Mouse (Mus musculus) small intestine, adult 2 months (tissue): ENCODE data around the gene Ap1g2. TPM values are rescaled to one million over a fixed set of nuclear protein-coding genes. Genes with fewer than 3 reads are reported as not detected.

Source experiments
- H3K27ac ChIP-seq: fragments of 200-500 bp; 2 replicates; pipeline ENCODE4 v1.5.1; 2012; ENCODE audit warnings: low read depth, low read length, control low read depth, inconsistent platforms; ENCODE audit not compliant: insufficient read depth
- H3K27me3 ChIP-seq: fragments of 200-500 bp; 2 replicates; pipeline ENCODE4 v1.6.1; 2012; ENCODE audit warnings: mild to moderate bottlenecking, moderate library complexity, low read length, inconsistent platforms; ENCODE audit not compliant: control insufficient read depth, insufficient read depth
- H3K36me3 ChIP-seq: fragments of 200-500 bp; 2 replicates; pipeline ENCODE4 v1.6.1; 2012; ENCODE audit warnings: mild to moderate bottlenecking, low read length, control low read depth, inconsistent platforms; ENCODE audit not compliant: control insufficient read depth, insufficient read depth
- H3K4me1 ChIP-seq: fragments of 200-500 bp; 2 replicates; pipeline ENCODE4 v1.6.1; 2012; ENCODE audit warnings: low read length, inconsistent platforms, mixed read lengths; ENCODE audit not compliant: control insufficient read depth, insufficient read depth, insufficient read length
- H3K4me3 ChIP-seq: fragments of 200-500 bp; 2 replicates; pipeline ENCODE4 v1.5.1; 2012; ENCODE audit warnings: low read depth, mild to moderate bottlenecking, control low read depth, inconsistent platforms, low read length, moderate library complexity
- CTCF ChIP-seq: fragments of 200-500 bp; IDR thresholded peaks from 2 replicates; pipeline ENCODE4 v1.5.1; 2012; ENCODE audit warnings: low read depth, mild to moderate bottlenecking, control low read depth, inconsistent platforms, low read length, moderate library complexity, mixed read lengths; ENCODE audit not compliant: insufficient replicate concordance, insufficient read length; ENCODE audit errors: extremely low read depth
- POLR2A ChIP-seq: fragments of 200-500 bp; IDR thresholded peaks from 2 replicates; pipeline ENCODE4 v1.6.1; 2012; ENCODE audit warnings: low read depth, mild to moderate bottlenecking, control low read depth, inconsistent platforms, low read length, moderate library complexity
- WGBS: fragments of 180-500 bp; shearing (Covaris S2); methylation state at CpG from one replicate; pipeline ENCODE4 v1.1.7; 2018; 5-methylcytosine and 5-hydroxymethylcytosine counted together
- polyA plus RNA-seq: library from polyadenylated mRNA; depleted of rRNA; stranded (reverse); fragments of >200 nt; gene quantifications from 2 replicates; pipeline ENCODE4 v1.2.3, GENCODE M21; 2012

The Ap1g2 gene
- polyA plus RNA-seq, 1 experiment: 80.7 TPM

DNA sequence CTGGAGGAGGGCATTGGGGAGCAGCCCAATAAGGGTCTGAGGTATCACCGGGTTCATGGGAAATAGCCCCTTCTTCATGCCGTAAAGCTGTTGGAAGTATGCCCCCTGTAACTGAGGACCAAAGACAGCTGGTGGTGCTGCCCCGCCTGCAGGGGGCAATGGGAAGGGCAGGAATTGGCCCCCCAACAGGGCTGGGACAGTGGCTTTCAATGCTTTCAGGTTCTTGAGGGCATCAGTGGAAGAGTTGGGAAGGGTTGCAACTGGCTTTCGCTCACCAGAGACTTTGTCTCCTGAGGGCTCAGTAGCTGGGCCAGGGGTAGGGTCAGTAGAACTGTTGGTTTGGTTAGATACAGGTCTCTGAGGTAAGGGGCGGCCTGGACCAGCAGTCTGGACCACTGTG is 43.3 kb downstream of the Ap1g2 start:
- Histone ChIP-seq H3K4me3 (no peak overlapping the region), H3K4me1 (peaks cover 2% of the 10 kb centered on the region; the same call in 1 of the 2 replicates), H3K36me3 (peaks cover 7% of the 10 kb centered on the region; the same call in 1 of the 2 replicates), H3K27me3 (no peaks in the 10 kb centered on the region), H3K27ac (no peak overlapping the region)
- 87% methylated on average over 5 of the region's 5 CpGs for WGBS
- no peak for TF ChIP-seq POLR2A
- TF ChIP-seq CTCF: no peak

DNA sequence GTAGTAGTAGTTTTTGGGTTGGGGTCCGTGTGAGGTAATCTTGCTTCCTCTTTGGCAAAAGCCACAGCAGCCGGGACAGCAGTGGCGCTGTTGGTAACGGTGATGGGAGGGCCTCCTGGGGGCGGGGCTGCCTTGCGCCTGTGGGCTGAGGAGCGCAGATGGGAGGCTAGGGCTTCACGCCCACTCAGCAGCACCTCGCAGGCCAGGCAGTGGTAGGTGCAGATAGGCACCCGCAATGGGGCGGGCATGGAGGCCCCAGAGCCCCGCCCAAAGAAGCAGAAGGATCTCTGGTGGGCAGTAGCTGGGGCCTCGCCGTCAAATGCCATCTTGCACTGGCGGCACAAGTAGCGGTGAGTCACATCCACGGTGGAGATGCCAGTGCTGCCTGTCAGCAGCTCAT is 43.8 kb downstream of the Ap1g2 start:
- TF ChIP-seq CTCF: no peak
- no peak for TF ChIP-seq POLR2A
- peaks cover 7% of the 10 kb centered on the region; the same call in 1 of the 2 replicates for H3K36me3 ChIP-seq

DNA sequence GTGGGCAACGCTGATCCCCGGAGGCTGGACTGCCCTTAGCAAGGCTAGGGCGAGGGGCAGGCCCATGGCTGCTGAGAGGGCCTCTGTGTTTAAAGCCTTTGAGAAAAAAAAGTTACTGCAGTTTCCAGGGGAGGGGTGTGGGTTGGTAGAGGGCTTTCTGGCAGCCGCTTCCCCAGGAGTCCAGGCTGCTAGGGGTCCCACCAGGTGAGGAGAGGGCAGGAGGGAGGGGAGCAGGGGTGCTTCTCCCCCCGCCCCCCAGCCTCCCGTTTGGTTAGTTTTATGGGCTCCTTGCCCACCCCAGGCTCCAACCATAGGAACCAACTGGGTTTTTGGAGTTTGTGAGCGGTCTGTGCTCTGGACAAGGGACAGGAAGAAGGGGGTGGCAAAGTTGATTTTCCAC is 44.5 kb downstream of the Ap1g2 start:
- Histone ChIP-seq H3K36me3 (peaks cover 4% of the 10 kb centered on the region; the same call in 1 of the 2 replicates), H3K27me3 (no peaks in the 10 kb centered on the region), H3K4me3 (no peak overlapping the region), H3K4me1 (peaks cover 2% of the 10 kb centered on the region; the same call in 1 of the 2 replicates), H3K27ac (no peak overlapping the region)
- TF ChIP-seq POLR2A (no peak), CTCF (no peak)
- WGBS: 55% methylated on average over 7 of the region's 7 CpGs

More for the DNA sequence above, 43.8 kb downstream of the Ap1g2 start:
- Histone ChIP-seq H3K4me1 (peaks cover 2% of the 10 kb centered on the region; the same call in 1 of the 2 replicates), H3K27me3 (no peaks in the 10 kb centered on the region), H3K27ac (no peak overlapping the region), H3K4me3 (no peak overlapping the region)
- 44% methylated on average over 17 of the region's 17 CpGs for whole genome bisulfite sequencing

DNA sequence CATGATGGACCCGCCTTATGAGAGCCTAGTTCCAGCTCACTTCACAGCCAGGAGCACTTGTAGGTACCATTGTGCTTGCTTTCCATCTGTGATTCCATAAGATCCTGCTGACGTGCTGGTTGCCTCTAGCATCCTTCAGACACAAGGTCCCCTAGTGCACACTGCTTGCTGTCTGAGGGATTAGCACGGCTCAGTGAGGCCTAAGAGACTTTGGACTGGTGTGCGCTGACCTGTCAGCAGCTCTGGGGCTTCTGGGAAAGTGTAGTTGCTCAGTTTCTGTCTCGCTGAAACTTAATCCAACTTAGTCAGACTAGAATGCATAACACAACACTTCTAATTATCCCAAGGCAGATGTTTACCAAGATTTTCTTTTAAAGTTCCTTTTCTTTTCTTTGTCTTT is 46.5 kb downstream of the Ap1g2 start:
- H3K27ac ChIP-seq: no peak overlapping the region
- no peak overlapping the region for H3K4me3 ChIP-seq
- TF ChIP-seq CTCF: no peak
- no peak for TF ChIP-seq POLR2A
- no peaks in the 10 kb centered on the region for H3K27me3 ChIP-seq
- WGBS: 63% methylated on average over 5 of the region's 5 CpGs
- H3K4me1 ChIP-seq: peaks cover 2% of the 10 kb centered on the region; the same call in 1 of the 2 replicates
- H3K36me3 ChIP-seq: no peaks in the 10 kb centered on the region

DNA sequence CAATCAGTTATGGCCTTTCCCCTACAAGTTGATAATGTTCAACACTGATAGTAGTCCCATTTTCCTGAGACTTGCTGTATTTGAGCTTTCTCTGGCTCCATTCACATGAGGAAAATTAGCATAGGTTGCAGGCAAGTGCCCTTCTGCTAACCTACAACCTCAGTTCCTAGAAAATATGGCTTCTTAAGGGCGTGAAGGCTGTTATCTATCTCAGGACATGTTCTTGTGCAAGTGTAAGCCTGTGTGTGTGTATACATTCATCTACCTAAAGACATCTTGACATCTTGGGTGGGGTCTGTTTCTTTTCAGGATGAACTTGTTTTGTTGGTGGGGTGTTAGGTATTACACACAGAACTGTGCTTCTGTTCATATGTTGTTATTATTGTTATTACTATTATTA is 47.4 kb downstream of the Ap1g2 start:
- Histone ChIP-seq H3K27ac (no peak overlapping the region), H3K27me3 (no peaks in the 10 kb centered on the region), H3K4me1 (peaks cover 2% of the 10 kb centered on the region; the same call in 1 of the 2 replicates), H3K4me3 (no peak overlapping the region), H3K36me3 (no peaks in the 10 kb centered on the region)
- 74% methylated on average over 1 of the region's 1 CpGs for WGBS
- no peak for TF ChIP-seq POLR2A
- no peak for TF ChIP-seq CTCF

DNA sequence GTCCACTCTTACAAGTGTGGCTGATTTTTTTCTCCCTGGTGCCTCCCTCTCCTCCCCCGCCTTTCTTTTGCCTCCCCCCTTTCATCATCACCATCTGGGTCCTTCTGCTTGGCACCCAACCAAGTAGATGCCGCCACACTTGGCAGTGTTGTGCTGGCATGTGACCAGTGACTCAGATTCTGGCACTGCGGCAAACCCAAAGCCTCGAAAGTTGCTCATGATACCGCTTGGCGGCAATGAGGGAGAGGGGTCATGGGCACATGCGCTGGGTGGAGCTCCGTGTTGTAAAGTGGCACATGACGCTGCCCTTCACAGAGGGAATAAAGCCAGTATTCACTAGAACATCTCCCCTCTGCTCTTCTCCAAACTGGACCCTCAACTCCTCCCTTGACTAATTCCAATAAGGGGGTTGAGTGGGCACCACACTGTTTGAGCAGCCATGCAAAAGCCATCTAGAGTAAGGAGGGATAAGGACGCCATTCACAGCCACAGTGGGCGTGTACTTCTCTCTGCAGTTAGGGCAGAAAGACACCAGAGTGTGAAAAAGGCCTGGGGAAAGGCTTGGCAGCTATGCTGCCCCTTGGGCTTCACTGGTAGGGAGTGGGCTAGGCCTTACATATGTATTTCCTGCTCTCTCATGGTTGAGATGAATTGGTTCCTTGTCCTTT is 51.1 kb downstream of the Ap1g2 start:
- TF ChIP-seq POLR2A: no peak
- no peak for TF ChIP-seq CTCF
- Histone ChIP-seq H3K4me3 (no peak overlapping the region), H3K27me3 (no peaks in the 10 kb centered on the region), H3K4me1 (peaks cover 2% of the 10 kb centered on the region; the same call in 1 of the 2 replicates), H3K27ac (no peak overlapping the region), H3K36me3 (no peaks in the 10 kb centered on the region)
- WGBS: 29% methylated on average over 11 of the region's 11 CpGs

DNA sequence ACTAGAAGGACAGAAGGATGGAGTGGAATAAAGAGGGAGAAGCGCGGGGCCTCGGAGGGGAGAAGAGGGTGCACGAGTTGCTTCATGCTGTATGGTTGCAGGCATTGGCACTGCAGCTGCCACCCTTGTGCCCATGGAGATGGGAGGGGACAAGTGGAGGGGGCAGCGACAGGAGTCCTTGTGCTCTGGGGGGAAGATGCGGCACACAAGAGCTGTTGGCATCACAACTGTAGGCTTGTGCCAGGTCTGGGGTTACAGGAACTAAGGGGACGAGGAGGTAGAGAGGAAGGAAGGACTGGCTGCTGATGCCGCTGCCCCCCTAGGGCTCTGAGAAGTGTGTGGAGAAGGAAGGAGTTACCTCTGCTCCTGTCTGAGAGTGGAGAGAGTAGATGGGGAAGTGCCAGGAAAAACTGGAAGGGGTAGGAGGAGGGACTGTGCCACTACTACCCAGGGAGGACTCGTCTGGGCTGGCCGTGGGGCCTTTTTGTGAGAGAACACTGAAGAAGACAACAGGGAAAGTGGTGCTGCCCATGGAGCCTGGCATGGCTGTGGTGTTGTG is 52.1 kb downstream of the Ap1g2 start:
- no peaks in the 10 kb centered on the region for H3K4me1 ChIP-seq
- H3K4me3 ChIP-seq: no peak overlapping the region
- no peak for TF ChIP-seq CTCF
- no peak for TF ChIP-seq POLR2A
- WGBS: 75% methylated on average over 10 of the region's 10 CpGs
- no peak overlapping the region for H3K27ac ChIP-seq
- H3K36me3 ChIP-seq: no peaks in the 10 kb centered on the region
- no peaks in the 10 kb centered on the region for H3K27me3 ChIP-seq
